Mouse (Mus musculus) neural tube, embryonic 14.5 days (tissue): ENCODE measurements around the gene AB124611. TPM values are rescaled to one million over a fixed set of nuclear protein-coding genes. Genes with fewer than 3 reads are reported as not detected.
"Not testable (repeated sequence)": the region's sequence is repeated elsewhere in the genome, so short reads cannot be mapped to it uniquely, and the experiment has no call there.

Source experiments
- ATAC-seq: fragments of 200-750 bp; cut with Nextera tagmentation; 2 replicates; pipeline ENCODE4 v1.8.0; 2017; ENCODE audit warnings: low read depth, mild to moderate bottlenecking, moderate TSS enrichment, moderate library complexity
- H3K27ac ChIP-seq: fragments of 300-500 bp; sonication (generic); 2 replicates; pipeline ENCODE4 v1.5.1; 2014; ENCODE audit warnings: low read depth, mild to moderate bottlenecking, control low read depth, low read length, moderate library complexity, mixed read lengths
- H3K27me3 ChIP-seq: fragments of 300-500 bp; sonication (generic); 2 replicates; pipeline ENCODE4 v1.6.1; 2014; ENCODE audit warnings: low read length; ENCODE audit not compliant: control insufficient read depth, insufficient read depth
- H3K36me3 ChIP-seq: fragments of 300-500 bp; sonication (generic); 2 replicates; pipeline ENCODE4 v1.6.1; 2014; ENCODE audit warnings: low read length, mixed read lengths; ENCODE audit not compliant: control insufficient read depth, insufficient read depth
- H3K4me1 ChIP-seq: fragments of 300-500 bp; sonication (generic); 2 replicates; pipeline ENCODE4 v1.6.1; 2014; ENCODE audit warnings: low read length; ENCODE audit not compliant: control insufficient read depth, insufficient read depth
- H3K4me2 ChIP-seq: fragments of 300-500 bp; sonication (generic); 2 replicates; pipeline ENCODE4 v1.6.1; 2014; ENCODE audit warnings: mild to moderate bottlenecking, low read depth, low read length, control low read depth
- H3K4me3 ChIP-seq: fragments of 300-500 bp; sonication (generic); 2 replicates; pipeline ENCODE4 v1.5.1; 2014; ENCODE audit warnings: low read depth, low read length, control low read depth, mixed read lengths
- H3K9ac ChIP-seq: fragments of 300-500 bp; sonication (generic); replicated peaks from 2 replicates; pipeline ENCODE4 v1.6.1; 2014; ENCODE audit warnings: low read depth, mild to moderate bottlenecking, control low read depth, low read length, mixed read lengths
- H3K9me3 ChIP-seq: fragments of 300-500 bp; sonication (generic); 2 replicates; pipeline ENCODE4 v1.6.1; 2016; ENCODE audit warnings: low read length; ENCODE audit not compliant: control insufficient read depth
- WGBS: fragments of 180-500 bp; shearing (Covaris S2); extraction: QIAGEN DNeasy Blood & Tissue Kit; methylation state at CpG from one replicate; pipeline ENCODE4 v1.1.7; 2014; 5-methylcytosine and 5-hydroxymethylcytosine counted together
- polyA plus RNA-seq: library from polyadenylated mRNA; unstranded; fragments of >200 nt; fragmentation: Nextera tagmentation; extraction: Ambion mirVana; gene quantifications from 2 replicates; pipeline ENCODE4 v1.2.1, GENCODE M21; 2014

Gene AB124611
- polyA plus RNA-seq, 1 experiment from 2014 or later: 2.5 TPM

GRCm38 (mm10) chr9:21589538-21589937 is 63.6 kb downstream of the AB124611 start:
- Histone ChIP-seq H3K9me3 (no peaks in the 10 kb centered on the region), H3K4me1 (peaks cover 17% of the 10 kb centered on the region), H3K27me3 (peaks cover 3% of the 10 kb centered on the region; the same call in 1 of the 2 replicates), H3K4me3 (no peak overlapping the region), H3K9ac (no peak overlapping the region), H3K36me3 (peaks cover 50% of the 10 kb centered on the region), H3K4me2 (no peak overlapping the region), H3K27ac (no peak overlapping the region)
- no peak for ATAC-seq
- WGBS: 97% methylated on average over 5 of the region's 5 CpGs

- ATAC-seq: no peak
- no peaks in the 10 kb centered on the region for H3K9me3 ChIP-seq
- no peak overlapping the region for H3K27ac ChIP-seq
- peaks cover 51% of the 10 kb centered on the region for H3K36me3 ChIP-seq
- H3K9ac ChIP-seq: no peak overlapping the region
- H3K4me1 ChIP-seq: peaks cover 23% of the 10 kb centered on the region
- WGBS: 89% methylated on average over 6 of the region's 6 CpGs
- H3K27me3 ChIP-seq: peaks cover 3% of the 10 kb centered on the region; the same call in 1 of the 2 replicates
- peak overlapping the region; percentile 96; the same call in 1 of the 2 replicates for H3K4me3 ChIP-seq
- peak overlapping the region; percentile 87; the same call in 1 of the 2 replicates for H3K4me2 ChIP-seq
Measured at GRCm38 (mm10) chr9:21591127-21591830, 65.3 kb downstream of the AB124611 start.

- peak overlapping the region; percentile 96 for H3K4me3 ChIP-seq
- H3K27ac ChIP-seq: peak overlapping the region; percentile 78
- peak overlapping the region; percentile 85 for H3K9ac ChIP-seq
- H3K9me3 ChIP-seq: no peaks in the 10 kb centered on the region
- peak; percentile 76 for ATAC-seq
- peaks cover 43% of the 10 kb centered on the region for H3K36me3 ChIP-seq
- peaks cover 3% of the 10 kb centered on the region; the same call in 1 of the 2 replicates for H3K27me3 ChIP-seq
- H3K4me1 ChIP-seq: peaks cover 23% of the 10 kb centered on the region
- WGBS: 23% methylated on average over 17 of the region's 17 CpGs
- H3K4me2 ChIP-seq: peak overlapping the region; percentile 87
Measured at GRCm38 (mm10) chr9:21591831-21592702, 66.1 kb downstream of the AB124611 start.

GRCm38 (mm10) chr9:21592703-21593121 is 66.7 kb downstream of the AB124611 start, which contains the start of the genes Timm29 and Yipf2:
Gene Timm29 (plus strand): TSS chr9:21592722.
Gene Yipf2 (minus strand): TSS chr9:21592828.
- Histone ChIP-seq H3K4me1 (peaks cover 23% of the 10 kb centered on the region), H3K27ac (peak within 1 kb of the TSS; percentile 92), H3K4me2 (peak within 1 kb of the TSS; percentile 87), H3K9ac (peak within 1 kb of the TSS; percentile 85), H3K27me3 (peaks cover 3% of the 10 kb centered on the region; the same call in 1 of the 2 replicates), H3K4me3 (peak within 1 kb of the TSS; percentile 96), H3K36me3 (peaks cover 37% of the 10 kb centered on the region), H3K9me3 (no peaks in the 10 kb centered on the region)
- ATAC-seq: peak; percentile 93
- WGBS: under 1% methylated on average over 30 of the region's 30 CpGs

- ATAC-seq: peak; percentile 59
- H3K36me3 ChIP-seq: peaks cover 32% of the 10 kb centered on the region
- peak overlapping the region; percentile 96 for H3K4me3 ChIP-seq
- peaks cover 23% of the 10 kb centered on the region for H3K4me1 ChIP-seq
- WGBS: 1% methylated on average over 69 of the region's 69 CpGs
- H3K9ac ChIP-seq: peak overlapping the region; percentile 85
- peak overlapping the region; percentile 92 for H3K27ac ChIP-seq
- H3K9me3 ChIP-seq: no peaks in the 10 kb centered on the region
- peaks cover 3% of the 10 kb centered on the region; the same call in 1 of the 2 replicates for H3K27me3 ChIP-seq
- H3K4me2 ChIP-seq: peak overlapping the region; percentile 87
Measured at GRCm38 (mm10) chr9:21593122-21593721, 67.2 kb downstream of the AB124611 start.

- H3K9me3 ChIP-seq, H3K27ac ChIP-seq, H3K4me3 ChIP-seq, H3K9ac ChIP-seq, ATAC-seq, H3K27me3 ChIP-seq: not testable (repeated sequence)
- 90% methylated on average over 8 of the region's 8 CpGs for WGBS
- H3K4me2 ChIP-seq: peak overlapping the region; percentile 87
- peaks cover 21% of the 10 kb centered on the region for H3K36me3 ChIP-seq
- peaks cover 23% of the 10 kb centered on the region for H3K4me1 ChIP-seq
Measured at GRCm38 (mm10) chr9:21594350-21594749, 68.4 kb downstream of the AB124611 start.

- H3K4me2 ChIP-seq: peak overlapping the region; percentile 15; the same call in 1 of the 2 replicates
- WGBS: 93% methylated on average over 2 of the region's 2 CpGs
- H3K27ac ChIP-seq: no peak overlapping the region
- H3K27me3 ChIP-seq: peaks cover 3% of the 10 kb centered on the region; the same call in 1 of the 2 replicates
- H3K9ac ChIP-seq: no peak overlapping the region
- H3K9me3 ChIP-seq: no peaks in the 10 kb centered on the region
- peaks cover 23% of the 10 kb centered on the region for H3K4me1 ChIP-seq
- no peak overlapping the region for H3K4me3 ChIP-seq
- H3K36me3 ChIP-seq: peaks cover 16% of the 10 kb centered on the region
- no peak for ATAC-seq
Measured at GRCm38 (mm10) chr9:21594838-21595237, 68.9 kb downstream of the AB124611 start.
